Mouse (Mus musculus) forebrain, embryonic 14.5 days (tissue): ENCODE measurements around the gene Gm9040. TPM values are rescaled to one million over a fixed set of nuclear protein-coding genes. Genes with fewer than 3 reads are reported as not detected.
"Not testable (repeated sequence)": the region's sequence is repeated elsewhere in the genome, so short reads cannot be mapped to it uniquely, and the experiment has no call there.

Experiments used
- ATAC-seq: fragments of 200-750 bp; cut with Nextera tagmentation; 2 replicates; pipeline ENCODE4 v1.8.0; 2017; ENCODE audit warnings: mild to moderate bottlenecking, moderate library complexity
- DNase-seq: peaks from one replicate; pipeline ENCODE4 v3.0.0-alpha.2; 2015; ENCODE audit warnings: low spot score
- H3K27ac ChIP-seq: fragments of 300-500 bp; sonication (generic); 2 replicates; pipeline ENCODE4 v1.5.1; 2014; ENCODE audit warnings: low read depth, mild to moderate bottlenecking, control low read depth, low read length, moderate library complexity
- H3K27me3 ChIP-seq: fragments of 300-500 bp; sonication (generic); replicated peaks from 2 replicates; pipeline ENCODE4 v1.6.1; 2014; ENCODE audit warnings: low read length, control low read depth, mixed read lengths; ENCODE audit not compliant: control insufficient read depth, insufficient read depth
- H3K36me3 ChIP-seq: fragments of 300-500 bp; sonication (generic); 2 replicates; pipeline ENCODE4 v1.6.1; 2014; ENCODE audit warnings: low read length, control low read depth; ENCODE audit not compliant: control insufficient read depth, insufficient read depth
- H3K4me1 ChIP-seq: fragments of 300-500 bp; sonication (generic); 2 replicates; pipeline ENCODE4 v1.6.1; 2014; ENCODE audit warnings: antibody characterized with exemption, low read length, control low read depth; ENCODE audit not compliant: control insufficient read depth, insufficient read depth
- H3K4me2 ChIP-seq: fragments of 300-500 bp; sonication (generic); 2 replicates; pipeline ENCODE4 v1.6.1; 2014; ENCODE audit warnings: mild to moderate bottlenecking, control low read depth, low read length
- H3K4me3 ChIP-seq: fragments of 300-500 bp; sonication (generic); 2 replicates; pipeline ENCODE4 v1.5.1; 2014; ENCODE audit warnings: low read depth, low read length, control low read depth
- H3K9ac ChIP-seq: fragments of 300-500 bp; sonication (generic); 2 replicates; pipeline ENCODE4 v1.6.1; 2014; ENCODE audit warnings: mild to moderate bottlenecking, low read length, control low read depth, moderate library complexity
- H3K9me3 ChIP-seq: fragments of 300-500 bp; sonication (generic); replicated peaks from 2 replicates; pipeline ENCODE4 v1.6.1; 2016; ENCODE audit warnings: low read length, control low read depth, mixed read lengths; ENCODE audit not compliant: control insufficient read depth
- WGBS: fragments of 180-500 bp; shearing (Covaris S2); extraction: QIAGEN DNeasy Blood & Tissue Kit; methylation state at CpG from one replicate; pipeline ENCODE4 v1.1.7; 2014; 5-methylcytosine and 5-hydroxymethylcytosine counted together
- polyA plus RNA-seq: library from polyadenylated mRNA; unstranded; fragments of >200 nt; fragmentation: Nextera tagmentation; extraction: Ambion mirVana; gene quantifications from 2 replicates; pipeline ENCODE4 v1.2.1, GENCODE M21; 2014

Gm9040 gene
- polyA plus RNA-seq, 1 experiment from 2014 or later: not detected

- H3K4me3 ChIP-seq, H3K27ac ChIP-seq, H3K36me3 ChIP-seq, ATAC-seq, H3K9me3 ChIP-seq, H3K9ac ChIP-seq, H3K4me1 ChIP-seq, H3K4me2 ChIP-seq, DNase-seq, H3K27me3 ChIP-seq: not testable (repeated sequence)
- 46% methylated on average over 2 of the region's 2 CpGs for WGBS
Measured at GRCm38 (mm10) chr10:118302133-118302532, 24.6 kb downstream of the Gm9040 start.

GRCm38 (mm10) chr10:118294938-118295337 is 31.8 kb downstream of the Gm9040 start, which contains the start of gene Iltifb:
TSS of gene Iltifb (minus strand) at chr10:118295038.
- ATAC-seq: no peak
- 96% methylated on average over 6 of the region's 6 CpGs for WGBS

GRCm38 (mm10) chr10:118283016-118283415 is 43.8 kb downstream of the Gm9040 start:
- not testable (repeated sequence) for H3K4me1 ChIP-seq, H3K27me3 ChIP-seq, H3K36me3 ChIP-seq, H3K9me3 ChIP-seq, H3K4me2 ChIP-seq, ATAC-seq, H3K4me3 ChIP-seq, H3K9ac ChIP-seq, H3K27ac ChIP-seq, DNase-seq
- WGBS: 100% methylated on average over 1 of the region's 5 CpGs

More at GRCm38 (mm10) chr10:118294938-118295337, 31.8 kb downstream of the Gm9040 start, which contains the start of gene Iltifb:
- H3K9me3 ChIP-seq: no peaks in the 10 kb centered on the region
- H3K9ac ChIP-seq: no peak within 1 kb of the TSS
- H3K27ac ChIP-seq: no peak within 1 kb of the TSS
- no peak within 1 kb of the TSS for H3K4me2 ChIP-seq
- no peak for DNase-seq
- no peak within 1 kb of the TSS for H3K4me3 ChIP-seq
- H3K4me1 ChIP-seq: no peaks in the 10 kb centered on the region
- H3K27me3 ChIP-seq: no peaks in the 10 kb centered on the region
- H3K36me3 ChIP-seq: no peaks in the 10 kb centered on the region

GRCm38 (mm10) chr10:118282565-118282964 is 44.2 kb downstream of the Gm9040 start:
- H3K27ac ChIP-seq, H3K9me3 ChIP-seq, H3K27me3 ChIP-seq, H3K4me2 ChIP-seq, H3K4me3 ChIP-seq, H3K4me1 ChIP-seq, ATAC-seq, H3K9ac ChIP-seq, DNase-seq, H3K36me3 ChIP-seq: not testable (repeated sequence)
- 86% methylated on average over 7 of the region's 7 CpGs for WGBS

- WGBS: no CpG with 5 or more reads among the region's 4 CpGs
- not testable (repeated sequence) for H3K4me1 ChIP-seq
Measured at GRCm38 (mm10) chr10:118278069-118278468, 48.7 kb downstream of the Gm9040 start.

More at GRCm38 (mm10) chr10:118278069-118278468, 48.7 kb downstream of the Gm9040 start:
- H3K27me3 ChIP-seq, ATAC-seq, H3K9me3 ChIP-seq, H3K27ac ChIP-seq, H3K4me3 ChIP-seq, H3K36me3 ChIP-seq, DNase-seq, H3K4me2 ChIP-seq, H3K9ac ChIP-seq: not testable (repeated sequence)

Other genes starting within 250 kb of the Gm9040 start
- gene Mdm1, start 185.2 kb downstream of the Gm9040 start, polyA plus RNA-seq: 31.6 and 34.7 TPM in 2 replicates
- not detected in 2 replicates for gene Il22, start 122.0 kb downstream of the Gm9040 start, polyA plus RNA-seq
- gene Gm32717, start 86.2 kb downstream of the Gm9040 start, polyA plus RNA-seq: 0.27 TPM in 1 of 2 replicates, not detected in the other
- 0.27 TPM in 1 of 2 replicates, not detected in the other for gene Gm32802, start 68.3 kb downstream of the Gm9040 start, polyA plus RNA-seq
- 0.33 TPM in 1 of 2 replicates, not detected in the other for gene Iltifb, start 31.9 kb downstream of the Gm9040 start, polyA plus RNA-seq
- gene Gm9044, start 5.4 kb upstream of the Gm9040 start, polyA plus RNA-seq: not detected in 2 replicates
- gene Gm9045, start 10.9 kb upstream of the Gm9040 start, polyA plus RNA-seq: 0.11 and 0.12 TPM in 2 replicates
- gene Gm9046, start 16.3 kb upstream of the Gm9040 start, polyA plus RNA-seq: not detected in 2 replicates
- gene Gm9048, start 21.7 kb upstream of the Gm9040 start, polyA plus RNA-seq: not detected in 2 replicates
- 0.11 and 0.12 TPM in 2 replicates for gene Gm9049, start 27.1 kb upstream of the Gm9040 start, polyA plus RNA-seq
- gene Ifng, start 114.1 kb upstream of the Gm9040 start, polyA plus RNA-seq: not detected in 2 replicates